Mouse (Mus musculus) cortical plate, adult 2 months (tissue): ENCODE data around the gene Ppp1r37.

ENCODE experiments used
- CTCF ChIP-seq: fragments of 200-500 bp; IDR thresholded peaks from 2 replicates; pipeline ENCODE4 v1.5.1; 2011; ENCODE audit warnings: mild to moderate bottlenecking, control low read depth, low read length; ENCODE audit not compliant: insufficient read depth; ENCODE audit errors: extremely low read depth
- POLR2A ChIP-seq: fragments of 200-500 bp; IDR thresholded peaks from 2 replicates; pipeline ENCODE4 v1.6.1; 2011; ENCODE audit warnings: mild to moderate bottlenecking, low read length, control low read depth; ENCODE audit not compliant: insufficient read depth; ENCODE audit errors: extremely low read depth

GRCm38 (mm10) chr7:19577141-19577852 lies 14.4 kb upstream of the Ppp1r37 start, which contains the start of the genes Zfp296 and Gemin7:
- TF ChIP-seq POLR2A (no peak), CTCF (no peak)
